Mouse (Mus musculus): ENCODE results near the gene Apba2.

GRCm38 (mm10) chr7:64596652-64597051, 95.1 kb downstream of the Apba2 start:
- TF ChIP-seq CTCF (IDR thresholded peaks at IDR 0.05; ENCODE audit: low read depth, low read length) (no peak), GATA1 (IDR thresholded peaks at IDR 0.05; ENCODE audit: borderline replicate concordance, low read length) (no peak), POLR2AphosphoS5 (IDR thresholded peaks at IDR 0.05; ENCODE audit: insufficient replicate concordance, low read depth, low read length) (no peak)

Data from G1E (cell line).